Mouse (Mus musculus): Measurements from ENCODE around the gene Tut7.
A peak's percentile ranks its signal among the peaks of the same experiment; 100 is the strongest.
"Not testable (repeated sequence)": the region's sequence is repeated elsewhere in the genome, so short reads cannot be mapped to it uniquely, and the experiment has no call there.

The Tut7 gene

DNA sequence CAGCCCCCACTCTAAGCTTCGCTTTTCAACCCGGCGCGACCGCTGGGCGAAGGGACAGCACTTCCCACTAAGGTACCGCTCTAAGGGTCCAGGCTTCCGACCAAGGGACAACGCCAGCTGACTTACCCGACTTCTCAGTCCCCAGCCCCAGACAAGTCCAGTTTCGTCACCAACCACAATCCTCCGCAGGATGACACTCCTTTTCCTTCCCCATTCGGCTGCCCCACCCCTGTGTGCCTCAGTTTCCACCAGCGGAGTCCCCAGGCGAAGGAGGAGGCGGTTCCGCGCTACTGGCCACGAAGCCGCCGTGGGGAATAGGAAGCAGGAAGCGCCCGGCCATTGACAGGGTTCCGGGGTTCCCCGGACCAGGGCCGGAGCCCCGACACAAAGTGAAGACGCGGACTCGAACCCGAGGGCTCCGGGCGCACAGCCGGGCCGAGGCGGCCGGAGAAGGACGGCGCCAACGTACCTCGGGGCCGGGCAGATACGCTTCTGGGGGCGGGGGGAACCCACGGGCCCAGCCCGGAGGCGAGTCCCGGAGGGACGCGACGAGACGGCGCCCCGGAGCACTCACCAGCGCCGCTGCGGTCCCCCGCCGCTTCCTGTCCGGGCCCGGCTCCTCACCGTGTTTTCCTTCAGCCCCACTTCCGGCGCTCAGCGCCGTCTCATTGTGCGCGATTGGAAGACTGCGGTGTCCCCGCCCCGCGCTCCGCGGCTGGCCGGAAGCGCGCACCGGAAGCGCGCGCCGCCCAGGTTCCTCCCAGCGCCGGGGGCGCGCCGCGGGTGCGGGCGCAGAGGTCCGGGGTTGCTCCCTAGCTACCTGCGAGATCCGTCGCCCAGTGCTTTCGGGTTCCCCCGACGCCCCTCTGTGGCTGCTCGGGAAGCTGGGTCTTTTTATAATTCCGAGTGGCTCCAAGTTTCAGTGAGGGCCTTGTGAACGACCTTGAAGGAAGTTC, at the start of gene Tut7:
Gene Tut7, minus strand, starts transcription at position 641 of the 956 bp plus-strand sequence.
- DNase-seq, result peak; percentile 93

GRCm38 (mm10) chr13:59872446-59872845, 49.5 kb upstream of the Tut7 start:
- DNase-seq, result peak in 1 of 2 experiments; percentile 25

- DNase-seq, result no peak
Observed at GRCm38 (mm10) chr13:59870004-59870403, 47.1 kb upstream of the Tut7 start.

GRCm38 (mm10) chr13:59868011-59868649, 45.2 kb upstream of the Tut7 start:
- DNase-seq, result no peak

GRCm38 (mm10) chr13:59867103-59867502, 44.2 kb upstream of the Tut7 start:
- DNase-seq, result no peak

DNA sequence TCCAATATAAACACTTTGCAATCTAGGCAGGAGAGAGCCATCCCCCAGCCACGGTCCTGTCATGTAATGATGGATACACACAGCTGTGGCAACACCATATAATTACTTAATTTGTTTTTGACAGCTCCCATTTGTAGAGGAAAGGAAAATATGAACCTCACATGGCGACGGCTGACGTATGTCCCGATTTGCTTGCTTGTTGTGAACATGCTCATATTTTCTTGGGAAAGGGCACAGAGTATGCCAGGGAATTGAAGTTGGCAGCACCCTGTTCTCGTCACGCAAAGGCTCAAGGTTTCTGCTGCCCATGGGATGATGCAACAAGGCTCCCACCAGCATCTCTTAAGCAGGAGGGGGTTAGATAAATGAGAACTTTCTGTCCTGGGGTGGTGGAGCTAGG, 36.6 kb upstream of the Tut7 start:
- DNase-seq, result no peak

- DNase-seq, result peak; percentile 36 to 62
Observed at GRCm38 (mm10) chr13:59856286-59857070, 33.5 kb upstream of the Tut7 start.

DNA sequence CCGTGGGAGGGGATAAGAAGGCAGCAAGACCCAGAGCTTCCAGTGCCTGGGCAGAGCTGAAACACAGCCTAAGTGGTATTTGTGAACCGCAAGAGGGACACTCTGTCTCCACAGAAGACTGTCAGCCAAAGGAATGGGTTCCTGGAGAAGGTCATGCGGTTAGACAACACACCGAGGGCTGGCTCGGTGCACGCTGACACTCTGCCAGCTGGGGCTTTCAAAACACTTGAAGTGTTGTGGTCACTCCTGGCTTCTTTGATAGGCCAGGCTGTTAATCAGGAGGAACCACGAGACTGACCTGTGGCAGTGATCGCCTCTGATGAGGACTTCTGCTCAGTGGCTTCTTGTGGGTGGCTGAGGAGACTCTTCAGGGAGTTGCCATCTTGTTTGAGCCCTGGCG, 30.5 kb upstream of the Tut7 start:
- no peak for DNase-seq

- DNase-seq, result no peak
Observed at GRCm38 (mm10) chr13:59850373-59850772, 27.4 kb upstream of the Tut7 start.

DNA sequence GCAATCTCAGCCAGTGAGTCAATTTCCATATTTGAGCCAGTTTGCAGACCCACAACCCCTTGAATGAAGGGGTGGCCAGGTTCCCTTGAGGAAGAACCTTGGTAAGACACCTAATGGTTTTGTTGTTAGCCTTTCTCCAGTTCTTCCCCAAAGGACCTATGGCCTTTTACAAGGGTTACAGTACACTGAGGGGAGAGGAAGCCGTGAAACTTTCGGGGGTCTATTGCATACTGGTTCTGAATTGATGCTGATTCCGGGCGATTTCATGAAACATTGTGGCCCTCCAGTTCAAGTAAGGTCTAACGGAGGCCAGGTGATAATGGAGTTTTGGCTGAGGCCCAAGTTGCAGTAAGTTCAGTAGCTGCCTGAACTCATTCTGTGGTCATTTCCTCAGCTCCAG, 21.7 kb upstream of the Tut7 start:
- DNase-seq, result no peak

GRCm38 (mm10) chr13:59843976-59844375, 21.0 kb upstream of the Tut7 start:
- no peak for DNase-seq

- DNase-seq, result peak; percentile 74 to 88
Observed at GRCm38 (mm10) chr13:59842226-59843210, 19.6 kb upstream of the Tut7 start.

- not testable (repeated sequence) for DNase-seq
Observed at GRCm38 (mm10) chr13:59841761-59842160, 18.8 kb upstream of the Tut7 start.

DNA sequence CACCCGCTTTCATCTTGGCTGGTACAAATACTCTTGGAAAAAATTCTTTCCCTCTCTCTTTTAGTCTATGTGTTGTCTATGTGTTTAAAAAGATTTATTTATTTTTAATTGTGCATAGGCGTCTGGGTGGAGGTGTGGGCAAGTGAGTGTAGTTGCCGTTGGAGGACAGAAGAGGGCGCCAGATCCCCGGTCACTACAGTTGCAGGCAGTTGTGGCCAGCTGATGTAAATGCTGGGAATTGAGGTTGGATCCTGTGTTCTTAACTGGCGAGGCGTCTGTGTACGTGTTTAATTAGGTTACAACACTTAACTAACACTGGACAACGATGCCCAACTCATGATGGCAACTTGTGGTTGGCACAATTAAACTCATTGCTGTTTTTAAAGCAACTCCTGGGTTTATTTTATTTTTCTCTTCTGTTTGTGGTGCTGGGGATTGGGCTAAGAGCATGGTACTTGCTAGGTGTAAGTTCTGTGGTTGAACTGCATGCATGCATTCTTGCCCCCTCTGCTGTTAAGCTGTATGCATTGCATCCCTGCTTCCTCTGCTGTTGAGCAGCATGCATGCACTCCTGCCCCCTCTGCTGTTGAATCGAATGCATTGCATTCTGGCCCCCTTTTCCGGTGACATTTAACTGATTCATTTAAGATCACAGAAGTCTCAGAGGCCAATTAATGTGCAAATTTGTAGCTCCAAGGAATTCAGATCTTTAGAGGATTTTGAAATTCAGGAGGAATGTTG, 17.7 kb upstream of the Tut7 start:
- peak; percentile 86 to 89 for DNase-seq

GRCm38 (mm10) chr13:59839356-59839755, 16.4 kb upstream of the Tut7 start:
- DNase-seq, result no peak

DNA sequence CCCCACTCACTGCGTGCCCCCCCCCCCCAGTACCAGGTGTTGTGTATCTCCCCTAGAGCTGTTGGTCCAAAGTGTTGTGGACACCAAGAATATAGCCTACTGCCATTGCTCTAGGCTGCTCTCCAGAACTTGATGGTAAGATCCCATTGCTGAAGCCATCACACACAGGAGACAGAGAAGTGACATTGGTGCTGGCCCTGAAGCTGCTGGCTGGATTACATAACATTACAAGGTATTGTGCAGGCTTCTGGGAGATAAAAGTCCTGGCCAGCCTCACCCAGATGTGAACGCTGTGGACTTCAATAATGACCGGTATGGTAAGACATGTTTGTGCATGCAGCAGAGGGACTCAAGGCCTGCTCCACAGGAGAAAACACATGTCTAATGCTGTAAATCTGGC, 15.5 kb upstream of the Tut7 start:
- no peak for DNase-seq

DNA sequence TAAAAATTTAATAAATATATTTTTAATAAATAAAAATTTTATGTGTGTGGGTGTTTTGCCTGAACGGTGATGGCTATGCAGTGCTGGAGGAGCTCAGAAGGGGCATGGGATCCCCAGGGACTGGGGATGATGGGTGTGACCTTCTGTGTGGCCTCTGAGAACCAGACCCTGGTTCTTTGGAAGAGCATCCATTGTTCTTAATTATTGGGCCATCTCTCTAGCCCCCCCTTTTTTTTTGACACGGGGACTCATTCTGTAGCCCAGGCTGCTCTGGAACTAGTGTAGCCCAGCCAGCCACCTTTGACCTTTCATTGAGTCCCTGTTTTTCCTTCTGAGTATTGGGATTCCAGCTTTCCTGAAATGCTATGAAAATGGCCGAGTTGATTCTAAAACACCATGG, 13.9 kb upstream of the Tut7 start:
- no peak for DNase-seq

DNA sequence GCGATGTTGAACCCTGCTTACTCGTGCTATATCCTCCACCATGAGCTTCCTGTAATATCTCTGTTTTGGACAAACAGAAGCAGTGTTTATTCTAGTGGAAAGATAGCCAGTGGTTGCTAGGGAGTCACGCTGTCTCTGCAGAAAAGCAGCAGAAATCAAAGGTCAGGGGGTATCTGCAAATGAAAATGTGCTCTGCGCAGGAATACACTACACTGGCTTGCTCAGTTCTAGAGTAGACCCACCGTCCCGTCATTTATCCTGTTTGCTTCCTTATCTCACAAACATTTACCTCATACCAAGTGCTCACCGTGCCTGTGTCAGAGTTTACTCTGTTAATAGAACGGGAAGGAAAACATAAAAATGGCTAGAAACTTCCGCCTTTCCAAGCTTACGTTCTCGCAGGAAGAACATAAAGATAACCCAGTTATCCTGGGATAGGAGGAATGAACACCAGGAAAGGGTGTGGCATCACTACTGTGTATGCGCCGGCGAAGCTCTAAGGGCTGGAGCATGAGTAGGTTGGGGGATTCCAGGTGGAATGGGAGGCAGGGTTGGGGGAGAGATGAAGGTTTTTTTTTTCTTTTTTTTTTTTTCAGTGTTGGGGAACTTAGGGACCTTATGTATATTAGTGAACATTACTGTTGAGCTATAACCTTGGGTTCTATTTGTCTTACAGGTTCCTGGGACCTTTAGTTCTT, 13.3 kb upstream of the Tut7 start:
- DNase-seq, result no peak

DNA sequence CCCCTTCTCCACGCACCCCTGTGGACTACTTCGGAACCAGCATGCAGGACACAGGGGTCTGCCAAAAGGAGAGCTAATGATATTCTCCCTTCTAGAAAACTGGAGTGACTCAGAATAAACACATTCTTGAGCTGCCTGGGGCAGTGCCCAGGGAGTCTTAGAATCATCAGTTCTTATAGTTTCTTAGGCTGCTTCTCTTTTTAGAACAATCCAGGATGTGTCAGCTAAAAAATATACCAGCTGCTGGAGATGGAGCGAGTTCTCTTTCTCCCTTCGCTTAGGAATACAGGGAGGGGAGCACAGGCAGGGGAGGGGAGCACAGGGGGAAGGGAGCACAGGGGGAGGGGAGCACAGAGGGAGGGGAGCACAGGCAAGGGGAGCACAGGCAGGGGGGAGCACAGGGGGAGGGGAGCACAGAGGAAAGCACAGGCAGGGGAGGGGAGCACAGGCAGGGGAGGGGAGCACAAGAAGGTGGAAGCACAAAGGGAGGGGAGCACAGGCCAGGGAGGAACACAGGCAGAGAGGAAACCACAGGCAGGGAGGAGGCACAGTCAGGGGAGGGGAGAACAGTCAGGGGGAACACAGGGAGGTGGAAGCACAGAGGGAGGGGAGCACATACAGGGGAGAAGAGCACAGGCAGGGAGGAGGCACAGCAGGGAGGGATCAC, 12.0 kb upstream of the Tut7 start:
- no peak for DNase-seq

GRCm38 (mm10) chr13:59832871-59833270, 9.9 kb upstream of the Tut7 start:
- no peak for DNase-seq
